Comparison of ENCODE assay signal across 34 mouse cellular contexts in genomic region chr2:51185762-51186161, GRCm38 (mm10).
"Had no signal": no experiment of that assay in that cellular context is flagged by ENCODE, and none has a peak within 500 bp of the region (broad histone marks: within the 10 kb centered on the region; RNA-seq: fewer than 3 reads in every experiment).

No protein-coding gene starts in this region.

- ATAC-seq: hindbrain, embryonic 16.5 days; hindbrain, postnatal 0 days; inflammation-experienced regulatory T-cells, adult 6 months; intestine, embryonic 15.5 days; intestine, embryonic 16.5 days; intestine, postnatal 0 days had no signal

- H3K9ac ChIP-seq: heart, embryonic 12.5 days; heart, embryonic 13.5 days; heart, embryonic 15.5 days; hindbrain, embryonic 12.5 days; hindbrain, embryonic 13.5 days; hindbrain, embryonic 14.5 days; hindbrain, embryonic 15.5 days; intestine, embryonic 15.5 days; kidney, embryonic 15.5 days had no signal

- H3K4me2 ChIP-seq: heart, embryonic 12.5 days; heart, embryonic 13.5 days; heart, embryonic 15.5 days; hindbrain, embryonic 12.5 days; hindbrain, embryonic 13.5 days; hindbrain, embryonic 14.5 days; hindbrain, embryonic 15.5 days; intestine, embryonic 15.5 days; kidney, embryonic 15.5 days had no signal

- H3K9me3 ChIP-seq: heart, embryonic 12.5 days; heart, embryonic 13.5 days; heart, embryonic 15.5 days; hindbrain, embryonic 10.5 days; hindbrain, embryonic 12.5 days; hindbrain, embryonic 13.5 days; hindbrain, embryonic 15.5 days; intestine, embryonic 15.5 days; kidney, embryonic 15.5 days had no signal

- DNase-seq: heart, postnatal 10 days; heart, postnatal 14 days; heart, postnatal 36 days; heart, postnatal 4 days; kidney, adult 11 months; kidney, adult 18-20 months; kidney, adult 2 months; kidney, adult 8-10 months; kidney, adult 9 months; kidney, postnatal 10 days; kidney, postnatal 14 days; kidney, postnatal 25 days; kidney, postnatal 36 days; kidney, postnatal 4 days; layer of hippocampus, adult 9-11 months; layer of hippocampus, postnatal 36 days had no signal

- H3K27ac ChIP-seq: heart, embryonic 13.5 days; heart, embryonic 15.5 days; hindbrain, embryonic 10.5 days; hindbrain, embryonic 12.5 days; hindbrain, embryonic 13.5 days; hindbrain, embryonic 14.5 days; hindbrain, embryonic 15.5 days; hindbrain, postnatal 0 days; intestine, embryonic 15.5 days; kidney, embryonic 15.5 days; kidney, postnatal 0 days; layer of hippocampus, adult 2 months; left cerebral cortex, adult 2 months had no signal

- H3K4me1 ChIP-seq: heart, embryonic 12.5 days; heart, embryonic 13.5 days; heart, embryonic 15.5 days; hindbrain, embryonic 10.5 days; hindbrain, embryonic 12.5 days; hindbrain, embryonic 13.5 days; hindbrain, embryonic 15.5 days; intestine, embryonic 15.5 days; kidney, embryonic 15.5 days had no signal

- H3K27me3 ChIP-seq: heart, embryonic 12.5 days; heart, embryonic 15.5 days; hindbrain, embryonic 12.5 days; hindbrain, embryonic 13.5 days; hindbrain, embryonic 15.5 days; intestine, embryonic 15.5 days; kidney, embryonic 15.5 days had no signal

- H3K4me3 ChIP-seq: heart, embryonic 12.5 days; heart, embryonic 13.5 days; heart, embryonic 15.5 days; hindbrain, embryonic 10.5 days; hindbrain, embryonic 12.5 days; hindbrain, embryonic 13.5 days; hindbrain, embryonic 15.5 days; intestine, embryonic 15.5 days; kidney, embryonic 15.5 days; layer of hippocampus, adult 2 months; left cerebral cortex, adult 2 months had no signal

- H3K36me3 ChIP-seq: heart, embryonic 12.5 days; heart, embryonic 13.5 days; heart, embryonic 15.5 days; hindbrain, embryonic 10.5 days; hindbrain, embryonic 12.5 days; hindbrain, embryonic 13.5 days; hindbrain, embryonic 15.5 days; intestine, embryonic 15.5 days; kidney, embryonic 15.5 days had no signal
